8 mouse cellular contexts compared by ENCODE assay signal in the genomic region with DNA sequence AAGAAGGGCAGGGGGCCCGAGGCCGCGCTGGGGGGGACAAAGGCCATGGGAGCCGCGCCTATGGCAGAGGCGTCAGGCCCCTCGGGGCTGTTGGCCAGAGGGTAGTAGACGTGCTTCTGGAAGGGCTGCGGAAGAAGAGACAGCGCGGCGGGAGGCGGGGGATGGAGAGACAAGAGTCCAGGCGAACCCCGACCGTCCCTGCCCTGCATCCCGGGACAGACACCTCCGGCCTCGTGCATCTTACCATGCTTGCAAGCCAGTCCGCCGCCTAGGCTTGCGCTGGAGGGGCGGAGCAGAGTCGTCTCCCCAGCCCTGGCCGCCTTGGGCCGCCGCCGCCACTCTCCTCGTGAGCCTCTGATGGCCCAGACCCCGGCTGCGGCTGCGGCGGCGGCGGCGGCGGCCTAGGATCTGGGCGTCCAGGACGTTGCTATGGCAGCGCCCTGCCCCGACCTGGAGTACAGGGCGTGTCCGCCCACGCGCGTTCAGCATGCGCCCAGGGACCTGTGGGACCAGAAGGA. TPM values are rescaled to one million over a fixed set of nuclear protein-coding genes. Genes with fewer than 3 reads are reported as not detected.
A peak's percentile ranks its signal among the peaks of the same experiment; 100 is the strongest.
DNase-seq lines count a peak whose midpoint lies in the region; ATAC-seq and TF ChIP-seq lines count a peak whose summit lies in the region.

No protein-coding gene starts in this region.

- H3K79me2 ChIP-seq in heart, adult 2 months (replicated peaks; ENCODE audit: control insufficient read depth, insufficient read depth, low read length) = no peaks in the 10 kb centered on the region

- TF ChIP-seq POLR2A in heart, adult 2 months (IDR thresholded peaks at IDR 0.05; ENCODE audit: insufficient read depth, low read depth, low read length) = no peak

- H3K36me3 ChIP-seq in heart, adult 2 months (ENCODE audit: control insufficient read depth, insufficient read depth, low read length) = no peaks in the 10 kb centered on the region
- H3K36me3 ChIP-seq in embryonic facial prominence, embryonic 15.5 days = no peaks in the 10 kb centered on the region
- H3K36me3 ChIP-seq in hindbrain, postnatal 0 days (ENCODE audit: insufficient read depth, low read length) = peaks cover 7% of the 10 kb centered on the region; the same call in 1 of the 2 replicates
- H3K36me3 ChIP-seq in lung, embryonic 15.5 days = no peaks in the 10 kb centered on the region; the same call in 1 of the 2 replicates

- peaks cover 3% of the 10 kb centered on the region; the same call in 1 of the 2 replicates for H3K27me3 ChIP-seq in heart, adult 2 months (ENCODE audit: control insufficient read depth, insufficient read depth, low read length)
- no peaks in the 10 kb centered on the region for H3K27me3 ChIP-seq in embryonic facial prominence, embryonic 15.5 days
- H3K27me3 ChIP-seq in hindbrain, postnatal 0 days (ENCODE audit: insufficient read depth, low read length) = no peaks in the 10 kb centered on the region
- peaks cover 8% of the 10 kb centered on the region; the same call in 1 of the 2 replicates for H3K27me3 ChIP-seq in lung, embryonic 15.5 days

- peak overlapping the region; percentile 88 for H3K4me2 ChIP-seq in embryonic facial prominence, embryonic 15.5 days (replicated peaks)
- H3K4me2 ChIP-seq in hindbrain, postnatal 0 days (ENCODE audit: low read depth, low read length) = peak overlapping the region; percentile 86
- peak overlapping the region; percentile 92 for H3K4me2 ChIP-seq in lung, embryonic 15.5 days

- no peak overlapping the region for H3K27ac ChIP-seq in heart, adult 2 months
- H3K27ac ChIP-seq in embryonic facial prominence, embryonic 15.5 days (replicated peaks) = no peak overlapping the region
- H3K27ac ChIP-seq in hindbrain, postnatal 0 days = no peak overlapping the region
- no peak overlapping the region for H3K27ac ChIP-seq in lung, embryonic 15.5 days

- no peaks in the 10 kb centered on the region; the same call in 1 of the 2 replicates for H3K4me1 ChIP-seq in heart, adult 2 months (ENCODE audit: control insufficient read depth, insufficient read depth, low read length)
- peaks cover 36% of the 10 kb centered on the region for H3K4me1 ChIP-seq in embryonic facial prominence, embryonic 15.5 days
- H3K4me1 ChIP-seq in hindbrain, postnatal 0 days (ENCODE audit: insufficient read depth, low read length) = peaks cover 26% of the 10 kb centered on the region
- peaks cover 46% of the 10 kb centered on the region for H3K4me1 ChIP-seq in lung, embryonic 15.5 days

- intact Hi-C loops in heart, adult 2 months (cut with DNase I) = no loop called here
- intact Hi-C loops in heart, postnatal 25 days (cut with DNase I) = no loop called here

- H3K9ac ChIP-seq in heart, adult 2 months (ENCODE audit: low read depth, low read length) = no peak overlapping the region
- peak overlapping the region; percentile 9; the same call in 1 of the 2 replicates for H3K9ac ChIP-seq in embryonic facial prominence, embryonic 15.5 days
- H3K9ac ChIP-seq in hindbrain, postnatal 0 days (replicated peaks; ENCODE audit: low read length) = peak overlapping the region; percentile 56
- H3K9ac ChIP-seq in lung, embryonic 15.5 days = peak overlapping the region; percentile 10; the same call in 1 of the 2 replicates

- TF ChIP-seq EP300 in heart, adult 2 months (IDR thresholded peaks at IDR 0.05; ENCODE audit: insufficient read depth, low read depth, low read length) = no peak

- 0 out of 2 replicates have a peak, but pooled peaks have one; percentile 20 for ATAC-seq in embryonic facial prominence, embryonic 15.5 days (ENCODE audit: insufficient number of reproducible peaks, low FRiP score, low TSS enrichment, low read depth)
- ATAC-seq in hindbrain, postnatal 0 days = peak; percentile 21; the same call in 1 of the 2 replicates
- ATAC-seq in lung, embryonic 15.5 days (ENCODE audit: borderline replicate concordance, extremely low read depth, low FRiP score, low TSS enrichment) = peak; percentile 56

- peak; percentile 15 to 31 for DNase-seq in heart, adult 2 months
- no peak for DNase-seq in heart, postnatal 25 days (ENCODE audit: low spot score)
- DNase-seq in adrenal gland, postnatal 14 days = peak; percentile 59
- DNase-seq in hindbrain, postnatal 0 days (ENCODE audit: low spot score) = peak; percentile 31
- DNase-seq in retina, postnatal 1 day = peak; percentile 72
- DNase-seq in frontal cortex, adult 2 months (ENCODE audit: extremely low spot score in 1 of 2, low spot score in 1 of 2) = no peak

- 4% methylated on average over 45 of the region's 47 CpGs for WGBS in heart, adult 2 months
- WGBS in embryonic facial prominence, embryonic 15.5 days = 5% methylated on average over 47 of the region's 47 CpGs
- WGBS in hindbrain, postnatal 0 days = 2% methylated on average over 44 of the region's 47 CpGs
- 2% methylated on average over 47 of the region's 47 CpGs for WGBS in lung, embryonic 15.5 days

- no peak for TF ChIP-seq CTCF in heart, adult 2 months (IDR thresholded peaks at IDR 0.05)
- no peak for TF ChIP-seq CTCF in hindbrain, postnatal 0 days (IDR thresholded peaks at IDR 0.05; ENCODE audit: low read depth)

- no peak overlapping the region for H3K4me3 ChIP-seq in heart, adult 2 months
- H3K4me3 ChIP-seq in embryonic facial prominence, embryonic 15.5 days (replicated peaks) = peak overlapping the region; percentile 42
- H3K4me3 ChIP-seq in hindbrain, postnatal 0 days (ENCODE audit: low read length) = peak overlapping the region; percentile 84
- H3K4me3 ChIP-seq in lung, embryonic 15.5 days = peak overlapping the region; percentile 32

- no peaks in the 10 kb centered on the region for H3K9me3 ChIP-seq in embryonic facial prominence, embryonic 15.5 days (replicated peaks)
- H3K9me3 ChIP-seq in hindbrain, postnatal 0 days (ENCODE audit: low read length) = no peaks in the 10 kb centered on the region
- H3K9me3 ChIP-seq in lung, embryonic 15.5 days = no peaks in the 10 kb centered on the region

RNA-seq across cellular contexts. Expression of a gene that starts 2.5 kb away (rescaled TPM):
- total RNA-seq in heart, adult 2 months (2021) = 1 to 10 TPM; 1.9 to 2.8 TPM
- polyA plus RNA-seq in heart, adult 2 months (2012; rRNA removed) = 2.2 and 2.8 TPM in 2 replicates
- total RNA-seq in heart, postnatal 25 days (2021) = 1 to 10 TPM; 2.2 to 2.3 TPM
- total RNA-seq in adrenal gland, postnatal 14 days (2021) = 13.3 and 13.4 TPM in 2 replicates
- polyA plus RNA-seq in embryonic facial prominence, embryonic 15.5 days (2015; fragmentation: Nextera tagmentation; extraction: Ambion mirVana) = 22.1 and 24.0 TPM in 2 replicates
- total RNA-seq in hindbrain, postnatal 0 days (2014; rRNA removed) = 352 and 378 TPM in 2 replicates
- polyA plus RNA-seq in hindbrain, postnatal 0 days (2015; fragmentation: Nextera tagmentation; extraction: Ambion mirVana) = 99.0 and 102 TPM in 2 replicates
- 16.7 and 18.2 TPM in 2 replicates for polyA plus RNA-seq in lung, embryonic 15.5 days (2015; fragmentation: Nextera tagmentation; extraction: Ambion mirVana)
- 112 and 121 TPM in 2 replicates for polyA plus RNA-seq in frontal cortex, adult 2 months (2012; rRNA removed)

RNA-seq across cellular contexts. Expression of a gene that starts 15.1 kb away (rescaled TPM):
- 10 to 100 TPM; 32.5 to 33.4 TPM for total RNA-seq in heart, adult 2 months (2021)
- polyA plus RNA-seq in heart, adult 2 months (2012; rRNA removed) = 8.5 and 20.2 TPM in 2 replicates
- total RNA-seq in heart, postnatal 25 days (2021) = 10 to 100 TPM; 28.8 to 33.1 TPM
- 53.6 and 56.4 TPM in 2 replicates for total RNA-seq in adrenal gland, postnatal 14 days (2021)
- polyA plus RNA-seq in embryonic facial prominence, embryonic 15.5 days (2015; fragmentation: Nextera tagmentation; extraction: Ambion mirVana) = 39.8 and 42.0 TPM in 2 replicates
- 16.7 and 19.0 TPM in 2 replicates for total RNA-seq in hindbrain, postnatal 0 days (2014; rRNA removed)
- 22.8 and 23.2 TPM in 2 replicates for polyA plus RNA-seq in hindbrain, postnatal 0 days (2015; fragmentation: Nextera tagmentation; extraction: Ambion mirVana)
- polyA plus RNA-seq in lung, embryonic 15.5 days (2015; fragmentation: Nextera tagmentation; extraction: Ambion mirVana) = 58.6 and 60.4 TPM in 2 replicates
- 20.1 and 22.2 TPM in 2 replicates for polyA plus RNA-seq in frontal cortex, adult 2 months (2012; rRNA removed)

Comparison
In these comparisons a context has a peak if more than half of its experiments do, and no peak if none do; other contexts are left out.
1. DNase-seq: peak in heart, adult 2 months (2 of 2), adrenal gland, postnatal 14 days (single experiment), hindbrain, postnatal 0 days (single experiment) and retina, postnatal 1 day (single experiment); none in heart, postnatal 25 days (single experiment) and frontal cortex, adult 2 months (0 of 2).
2. Peak in every context shown above with its lines, with median percentiles within 50 percentile points of each other: ATAC-seq and H3K4me2 ChIP-seq.